Mouse (Mus musculus): ENCODE measurements at regions not wholly inside any gene's neighbourhood (a gene's known extent, or its start where the extent isn't known, plus 50 kb on each side); places are given as distances from the start of the nearest gene placed in this dataset.

DNA sequence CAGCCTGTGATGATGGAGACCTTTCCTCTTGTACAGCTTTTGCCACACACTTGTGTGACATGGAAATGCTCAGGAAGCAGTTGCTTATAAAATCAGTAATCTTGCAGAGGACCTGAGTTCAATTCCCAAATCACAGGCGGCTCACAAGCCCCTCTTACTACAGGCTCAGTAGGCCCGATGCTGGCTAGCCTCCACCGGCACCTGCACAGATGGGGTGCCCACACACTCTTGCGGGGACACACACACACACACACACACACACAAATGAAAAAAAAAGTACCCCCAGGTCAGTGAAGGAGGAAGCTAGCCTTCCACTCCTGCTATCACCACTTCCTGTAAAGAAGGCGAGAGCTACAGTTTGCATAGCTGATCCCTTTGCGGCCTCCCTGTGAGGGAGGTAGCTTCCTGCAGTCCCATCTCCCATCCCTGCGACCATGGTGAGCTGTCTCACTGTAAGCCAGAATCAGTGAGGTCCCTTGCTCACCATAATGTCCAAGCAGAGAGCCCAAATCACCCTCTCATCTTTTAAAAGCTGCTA lies 462.2 kb downstream of the Cd83 start:
- no peak for DNase-seq (ENCODE audit: low spot score)

DNA sequence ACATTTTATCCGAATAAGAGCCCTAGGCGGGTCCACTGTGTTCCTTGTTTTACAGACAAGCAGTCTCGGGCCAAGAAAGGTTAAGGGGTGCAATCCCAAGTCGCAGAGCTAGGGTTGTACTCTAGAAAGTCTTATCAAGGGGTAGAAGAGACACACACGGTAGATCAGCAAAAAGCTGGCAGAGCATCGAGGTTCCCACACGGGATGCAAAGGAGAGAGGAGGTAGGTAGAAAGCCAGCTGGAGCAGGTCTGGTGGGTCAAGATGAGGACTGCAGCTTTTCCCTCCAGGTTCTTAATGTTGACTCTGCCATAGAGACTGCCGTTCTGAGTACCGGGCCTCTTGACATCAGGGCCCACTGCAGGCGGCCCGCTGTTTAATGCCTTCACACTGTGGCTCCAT lies 463.3 kb downstream of the Cd83 start:
- no peak for DNase-seq (ENCODE audit: low spot score)

DNA sequence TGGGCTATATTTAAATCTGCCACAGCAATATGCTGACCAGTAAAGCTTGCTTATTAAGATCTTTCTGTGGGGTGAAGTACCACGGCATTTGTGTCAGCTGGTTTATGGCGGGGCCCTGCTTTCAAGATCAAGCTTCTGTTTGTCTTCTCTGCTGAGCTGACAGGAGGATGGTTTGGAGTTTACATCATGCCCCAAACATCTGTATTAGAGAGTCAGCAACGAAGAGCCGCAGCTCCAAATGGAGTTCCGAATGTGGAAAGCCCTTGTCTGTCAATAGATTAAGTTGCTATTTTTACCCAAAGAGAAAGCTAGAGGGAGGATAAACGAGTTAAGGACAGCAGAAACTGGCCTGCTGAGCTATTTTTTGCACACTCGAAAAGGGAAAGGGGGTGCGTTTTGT lies 463.8 kb downstream of the Cd83 start:
- DNase-seq (ENCODE audit: low spot score), result no peak

DNA sequence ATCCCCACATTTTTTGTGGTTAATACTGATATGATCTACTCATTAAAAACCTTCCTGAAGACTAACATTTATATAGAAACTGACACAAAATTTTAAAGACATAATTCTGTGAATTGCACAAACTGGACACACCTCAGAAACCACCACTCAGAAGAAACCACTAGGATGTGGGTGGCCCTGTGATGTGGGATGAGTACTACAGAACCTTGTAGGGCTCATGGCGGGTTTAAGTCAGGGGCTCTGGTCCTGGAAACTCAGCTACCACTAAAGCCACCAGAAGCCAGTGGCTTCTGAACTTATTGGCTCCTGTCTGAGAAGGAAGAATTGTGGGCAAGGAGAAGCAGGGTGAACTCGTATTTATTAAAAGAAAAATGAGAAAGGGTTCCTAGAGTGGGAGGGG lies 464.5 kb downstream of the Cd83 start:
- no peak for DNase-seq (ENCODE audit: low spot score)

DNA sequence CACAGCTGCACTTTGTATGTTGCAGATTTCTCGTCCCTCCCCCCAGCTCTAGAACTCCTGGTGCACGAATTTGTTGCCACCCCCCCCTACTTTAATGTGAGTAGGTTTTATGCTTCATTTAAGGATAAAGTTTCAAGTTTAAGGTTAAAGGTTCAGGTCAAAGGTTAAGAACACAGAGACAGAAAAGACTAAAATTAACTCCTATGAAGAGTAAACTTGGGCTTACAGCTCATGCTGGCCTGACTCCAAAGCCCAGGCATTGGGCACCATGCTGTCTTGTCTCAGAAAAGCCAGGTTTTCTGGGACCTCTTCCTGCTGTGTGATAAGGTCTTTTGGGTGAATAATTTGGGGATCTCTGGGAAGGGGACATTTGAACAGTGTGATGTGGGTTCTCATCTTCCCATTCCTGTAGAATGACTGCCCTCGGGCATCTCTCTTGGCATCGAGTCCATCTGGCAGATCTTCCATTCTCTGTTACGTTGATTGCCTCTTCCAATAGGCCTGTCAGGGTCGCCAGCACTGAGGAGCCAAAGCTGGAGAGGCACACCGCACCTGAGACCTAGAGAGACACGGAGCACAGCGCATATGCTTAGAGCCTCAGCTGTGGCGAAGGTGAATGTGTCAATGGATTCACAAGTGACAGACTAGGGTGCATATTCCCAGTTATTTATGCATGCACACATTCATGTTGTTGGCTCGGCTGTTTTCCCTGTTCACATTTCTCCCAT lies 466.1 kb downstream of the Cd83 start:
- DNase-seq (ENCODE audit: low spot score), result no peak

DNA sequence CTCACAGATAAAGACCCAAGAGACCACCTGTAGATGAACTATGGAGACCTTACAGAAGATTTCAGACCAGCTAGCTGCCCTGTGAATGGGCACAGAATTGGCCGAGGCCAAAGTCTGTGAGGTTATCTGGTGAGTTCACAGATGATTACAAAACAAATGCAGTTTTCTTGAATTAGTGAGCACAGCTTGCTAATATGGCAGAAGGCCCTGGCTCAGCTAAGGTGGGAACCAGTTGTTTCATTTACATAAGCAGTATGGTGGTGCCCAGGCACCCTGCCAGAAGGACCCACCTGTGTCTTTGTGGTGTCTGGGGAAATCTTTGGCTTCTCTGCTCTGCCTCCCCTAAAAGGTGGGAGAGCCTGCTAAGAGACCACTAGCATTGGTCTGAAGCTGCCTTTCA lies 466.9 kb downstream of the Cd83 start:
- no peak for DNase-seq (ENCODE audit: low spot score)

DNA sequence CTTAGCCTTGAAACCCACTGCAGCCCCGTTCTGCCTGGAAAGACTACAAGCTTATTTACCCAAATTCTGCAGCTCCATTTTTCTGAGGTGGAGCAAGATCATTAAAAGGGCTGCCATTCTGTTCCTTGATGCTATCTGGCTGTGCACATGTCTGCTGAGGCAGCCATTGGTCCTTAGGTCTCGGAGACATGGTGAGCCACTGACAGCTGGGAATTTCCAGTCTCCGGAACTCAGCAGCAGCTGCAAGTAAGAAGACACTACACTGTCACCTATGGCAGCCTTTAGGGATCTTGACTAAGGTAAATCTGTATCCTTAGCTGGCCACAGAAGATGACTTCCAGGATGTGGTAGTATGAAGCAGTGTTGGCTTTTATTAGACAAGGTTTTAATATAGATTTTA lies 467.9 kb downstream of the Cd83 start:
- DNase-seq (ENCODE audit: low spot score), result no peak

DNA sequence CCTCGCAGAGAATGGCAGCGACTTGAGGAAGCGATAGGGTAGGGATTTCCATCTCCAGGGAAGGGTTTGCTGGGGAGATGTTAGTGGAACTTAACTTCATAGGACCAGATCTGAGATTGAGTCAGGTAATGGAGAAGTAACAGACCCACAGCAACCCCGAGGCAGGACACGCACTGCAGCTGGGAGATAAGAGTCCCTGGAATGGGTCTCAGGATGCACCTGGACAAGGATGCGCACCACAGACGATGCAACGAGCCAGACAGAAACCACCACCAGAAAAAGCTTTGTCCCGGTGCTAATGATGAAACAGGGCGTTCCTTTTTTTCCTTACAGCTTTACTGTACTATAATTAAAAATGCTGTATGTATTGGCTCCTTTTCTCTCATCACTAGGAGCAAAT lies 470.9 kb upstream of the Jarid2 start:
- DNase-seq (ENCODE audit: low spot score), result no peak

DNA sequence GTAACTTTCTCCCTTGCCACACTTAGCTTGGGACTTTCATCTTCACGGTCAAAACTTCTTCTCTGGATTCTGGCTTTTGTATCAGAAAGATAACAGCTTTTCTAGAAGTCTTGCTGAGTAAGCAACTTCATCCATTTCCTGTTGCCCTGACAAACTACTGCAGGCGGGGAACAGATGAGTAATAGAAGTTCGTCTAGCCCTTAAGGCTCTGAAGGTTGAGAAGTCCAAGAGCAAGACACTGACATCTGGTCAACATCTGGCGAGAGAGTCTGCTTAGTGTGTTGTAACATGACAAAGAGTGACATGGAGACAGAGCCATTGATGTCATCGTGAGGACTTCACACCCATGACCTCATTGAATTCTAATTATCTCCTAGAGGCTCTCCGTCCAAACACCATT lies 469.2 kb upstream of the Jarid2 start:
- DNase-seq (ENCODE audit: low spot score), result no peak

DNA sequence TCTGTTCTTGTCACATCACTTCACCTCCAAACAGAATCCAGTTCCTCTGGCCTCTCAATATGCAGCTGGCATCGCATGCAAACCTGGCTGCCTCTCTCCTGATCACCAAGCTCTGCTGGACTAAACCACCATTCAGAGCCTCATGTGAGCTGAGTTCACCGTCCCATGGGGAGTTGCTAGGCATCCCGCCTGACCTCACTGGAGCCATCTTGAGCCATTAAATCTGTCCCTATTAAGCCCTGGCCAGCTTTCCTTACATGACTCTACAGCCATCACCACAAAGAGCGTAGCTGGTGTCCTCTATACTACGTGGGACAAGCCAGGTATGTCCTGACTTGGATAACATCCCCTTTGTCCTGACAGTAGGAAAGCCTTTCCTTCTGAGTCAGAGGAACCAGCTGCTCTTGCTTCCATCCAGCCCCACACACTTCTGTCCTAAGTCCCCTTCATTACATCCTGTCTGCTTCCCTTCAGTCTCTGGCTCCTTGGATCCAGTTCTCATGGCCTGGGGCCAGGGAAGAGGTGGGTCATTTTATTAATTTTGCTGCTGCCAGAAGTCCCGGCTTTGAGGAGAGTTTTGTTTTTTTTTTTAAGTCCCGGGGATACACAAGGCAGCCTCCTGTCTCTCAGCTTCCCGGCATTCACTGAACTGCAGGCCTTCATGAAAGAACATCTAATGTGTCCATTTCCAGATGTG lies 468.5 kb upstream of the Jarid2 start:
- DNase-seq (ENCODE audit: low spot score), result peak; percentile 7

DNA sequence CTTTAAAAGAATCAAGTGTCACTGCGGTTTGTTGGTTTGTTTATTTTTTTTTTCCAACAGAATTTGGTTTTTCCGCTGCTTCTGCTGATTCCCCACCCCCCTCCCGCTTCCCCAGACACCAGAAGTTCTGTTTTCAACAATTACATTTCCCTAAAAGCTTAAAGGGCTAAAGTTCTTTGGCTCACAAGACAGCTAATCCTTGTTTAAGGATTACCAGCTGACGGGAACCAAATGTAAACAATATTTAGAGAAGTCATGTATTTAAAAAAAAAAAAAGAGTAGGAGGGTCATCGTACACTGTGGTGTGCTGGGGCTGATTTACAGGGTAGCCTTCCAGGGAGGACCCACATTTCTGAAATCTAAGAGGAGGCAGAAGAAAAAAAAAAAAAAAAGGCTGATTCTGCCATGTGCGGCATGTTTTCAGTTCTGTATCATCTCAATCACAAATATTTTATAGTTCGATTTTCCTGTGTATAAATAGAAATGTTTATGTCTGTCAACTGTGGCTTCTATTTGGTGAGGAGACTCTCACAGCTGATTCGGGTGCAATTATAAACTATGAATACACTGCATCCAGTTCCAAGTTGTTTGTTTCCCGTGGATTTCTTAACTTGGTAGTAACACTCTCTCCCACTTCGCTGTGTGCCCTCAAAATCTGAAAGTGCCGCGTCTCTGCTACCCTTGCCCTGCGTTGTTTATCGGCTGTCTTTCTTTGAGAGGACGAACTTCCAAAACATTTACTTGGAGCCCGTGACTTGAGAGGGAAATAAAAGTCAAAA lies 456.3 kb upstream of the Jarid2 start:
- no peak for DNase-seq (ENCODE audit: low spot score)

DNA sequence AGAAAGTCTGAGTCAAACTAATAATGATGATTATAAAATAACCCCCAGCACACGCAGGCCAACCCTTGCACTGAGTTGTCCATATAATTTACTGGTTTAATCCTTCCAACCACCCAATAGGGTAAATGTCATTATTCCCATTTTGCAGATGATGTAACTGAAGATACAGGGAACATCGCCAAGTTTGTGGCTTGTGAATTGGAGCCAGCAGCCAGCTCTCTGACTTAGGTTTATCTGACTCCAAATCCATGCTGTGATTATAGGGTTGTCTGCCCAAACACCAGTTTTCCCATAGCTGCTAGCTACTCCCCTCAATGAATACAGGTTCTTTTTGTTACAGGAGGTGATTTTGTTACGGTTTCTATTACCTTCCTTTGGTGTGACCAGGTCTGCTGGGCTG lies 451.3 kb upstream of the Jarid2 start:
- DNase-seq (ENCODE audit: low spot score), result no peak

DNA sequence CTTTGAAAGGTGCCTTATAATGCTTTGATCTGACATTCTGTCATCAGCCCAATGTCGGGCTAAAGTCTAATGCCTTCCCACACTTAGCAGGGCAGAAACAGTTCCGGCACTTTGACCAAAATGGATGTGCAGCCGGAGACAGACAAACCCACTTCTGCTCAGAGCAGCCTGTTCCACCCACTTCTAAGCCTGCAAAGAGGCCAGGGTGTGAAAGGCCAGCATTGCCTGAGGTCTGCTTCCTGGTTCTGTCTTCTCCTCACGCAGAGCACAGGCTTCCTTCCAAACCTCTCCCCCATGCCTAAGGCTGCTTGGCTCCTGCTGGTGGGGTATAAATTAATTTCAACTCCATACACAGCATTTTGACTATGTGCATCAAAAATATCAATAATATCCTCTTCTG lies 450.2 kb upstream of the Jarid2 start:
- no peak for DNase-seq (ENCODE audit: low spot score)

DNA sequence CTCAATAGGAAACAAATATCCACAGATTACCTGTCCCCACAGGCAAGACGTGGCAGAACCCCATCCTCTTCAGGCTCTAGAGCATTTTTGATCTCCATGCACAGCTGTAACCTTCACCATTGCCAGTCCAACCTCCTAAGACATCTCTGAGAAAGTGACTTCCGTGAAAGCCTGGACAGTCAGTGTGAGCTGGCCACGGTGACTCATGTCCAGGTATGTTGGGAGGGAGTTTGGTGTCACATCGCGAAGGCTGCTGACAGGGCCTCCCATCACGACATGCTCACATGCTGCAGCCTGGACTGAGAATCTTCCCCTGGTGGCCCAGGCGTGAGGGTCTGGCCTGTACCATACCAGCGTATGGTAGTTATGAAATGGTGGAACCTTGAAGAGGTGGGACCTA lies 449.0 kb upstream of the Jarid2 start:
- DNase-seq (ENCODE audit: low spot score), result no peak

DNA sequence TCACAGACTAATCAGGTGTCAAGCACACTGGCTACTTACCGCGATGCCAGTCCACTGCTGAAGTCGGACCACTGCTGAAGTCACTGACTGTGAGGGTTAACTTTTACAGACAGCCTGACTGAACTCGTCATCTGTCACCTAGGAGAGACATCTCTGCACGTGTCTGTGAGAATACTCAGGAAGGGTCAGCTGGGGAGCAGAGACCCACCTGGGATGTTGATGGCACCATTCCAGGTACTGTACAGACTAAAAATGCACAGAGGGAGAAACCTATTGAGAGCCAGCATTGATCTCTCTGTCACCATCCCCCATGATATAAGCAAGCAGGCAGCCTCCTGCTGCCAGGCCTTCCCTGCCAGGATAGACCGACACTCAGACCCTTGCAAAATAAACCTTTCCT lies 447.5 kb upstream of the Jarid2 start:
- no peak for DNase-seq (ENCODE audit: low spot score)

DNA sequence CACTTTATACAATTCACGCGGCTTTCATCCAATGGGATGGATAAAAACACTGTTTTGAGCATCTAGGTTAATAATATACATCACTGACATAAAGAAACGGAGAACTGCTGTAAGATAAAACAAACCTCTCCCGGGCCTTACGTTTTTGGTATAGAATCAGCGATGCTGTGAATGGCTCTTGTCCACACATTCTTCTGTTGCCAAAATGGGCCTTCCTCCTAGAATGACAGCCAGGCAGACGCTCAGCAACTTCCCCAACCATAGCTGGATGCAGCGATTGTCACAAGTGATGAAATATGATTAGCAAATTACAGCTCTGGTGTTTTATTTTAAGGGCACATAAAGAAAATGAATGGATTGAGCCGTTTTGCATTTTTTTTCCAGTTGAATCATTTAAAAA lies 447.0 kb upstream of the Jarid2 start:
- no peak for DNase-seq (ENCODE audit: low spot score)

DNA sequence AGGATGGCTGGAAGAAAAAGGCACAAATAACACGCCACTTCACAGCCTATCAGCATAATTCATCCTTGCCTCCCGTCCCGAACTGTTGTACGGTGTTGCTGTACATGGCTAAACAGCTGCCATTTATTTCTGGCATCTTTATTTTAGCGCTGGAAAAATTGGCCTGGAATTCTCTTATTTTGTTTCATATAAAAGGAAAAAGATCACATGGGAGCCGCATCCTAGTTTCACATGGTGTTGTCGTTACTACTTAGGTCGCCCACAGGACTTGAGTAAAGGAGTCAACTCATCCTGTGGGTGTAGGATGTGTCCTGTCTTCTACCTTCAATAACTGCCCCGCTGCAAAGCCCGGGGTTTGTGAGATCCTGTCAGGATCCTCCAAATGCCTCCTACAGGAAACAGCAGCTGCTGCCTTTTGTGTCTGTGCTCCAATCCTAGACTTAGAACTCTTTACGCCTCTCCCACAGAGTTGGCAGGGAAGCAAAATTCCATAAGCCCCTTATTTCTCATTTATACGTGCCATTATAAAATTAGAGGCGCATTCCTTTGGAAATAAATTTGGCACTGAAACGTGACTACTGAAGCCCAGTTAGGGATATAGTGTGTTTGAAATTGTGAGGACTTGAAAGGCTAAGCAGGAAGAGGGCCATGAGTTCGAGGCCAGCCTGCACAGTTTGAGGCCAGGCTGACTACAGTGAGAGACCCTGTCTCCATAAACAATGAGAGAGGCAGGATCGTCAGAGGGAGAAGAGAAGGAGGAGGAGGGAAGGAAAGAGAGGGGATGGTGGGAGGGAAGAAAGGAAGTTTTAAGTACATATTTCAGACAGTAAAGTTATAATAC lies 446.3 kb upstream of the Jarid2 start:
- DNase-seq (ENCODE audit: low spot score), result no peak

DNA sequence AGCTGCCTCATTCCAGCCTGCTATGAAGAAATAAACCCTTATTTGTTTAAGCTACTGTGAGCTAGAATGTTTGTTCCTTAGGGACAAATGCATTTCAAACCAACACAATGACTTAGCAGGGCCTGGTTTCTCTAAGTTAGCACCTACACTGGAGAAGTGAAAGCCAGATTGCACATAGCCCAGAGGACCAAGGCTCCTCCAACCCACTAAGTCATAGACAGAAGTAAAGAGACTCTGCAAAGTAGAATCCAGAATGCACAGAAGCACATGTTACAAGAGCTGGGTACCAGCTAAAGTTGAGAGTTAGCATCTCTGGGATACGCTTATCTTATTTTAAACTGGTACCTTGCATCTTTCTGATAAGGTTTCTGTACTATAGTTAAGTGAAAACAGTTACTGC lies 443.4 kb upstream of the Jarid2 start:
- no peak for DNase-seq (ENCODE audit: low spot score)

DNA sequence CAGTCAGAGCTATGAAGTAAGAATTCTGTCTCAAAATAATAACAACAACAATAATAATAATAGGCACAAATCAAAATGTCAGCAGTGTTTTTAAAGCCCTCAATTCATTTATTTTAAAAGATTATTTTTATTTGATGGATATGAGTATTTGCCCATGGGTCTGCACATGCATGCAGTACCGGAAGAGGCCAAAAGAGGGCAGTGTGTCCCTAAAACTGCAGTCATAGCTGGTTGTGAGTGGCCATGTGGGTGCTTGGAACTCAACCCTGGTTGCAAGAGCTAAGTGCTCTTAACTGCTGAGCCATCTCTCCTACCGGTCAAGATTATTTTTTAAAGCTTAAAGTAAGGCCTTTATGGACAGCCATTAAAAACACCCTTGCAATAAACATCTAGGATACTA lies 439.1 kb upstream of the Jarid2 start:
- DNase-seq (ENCODE audit: low spot score), result no peak

DNA sequence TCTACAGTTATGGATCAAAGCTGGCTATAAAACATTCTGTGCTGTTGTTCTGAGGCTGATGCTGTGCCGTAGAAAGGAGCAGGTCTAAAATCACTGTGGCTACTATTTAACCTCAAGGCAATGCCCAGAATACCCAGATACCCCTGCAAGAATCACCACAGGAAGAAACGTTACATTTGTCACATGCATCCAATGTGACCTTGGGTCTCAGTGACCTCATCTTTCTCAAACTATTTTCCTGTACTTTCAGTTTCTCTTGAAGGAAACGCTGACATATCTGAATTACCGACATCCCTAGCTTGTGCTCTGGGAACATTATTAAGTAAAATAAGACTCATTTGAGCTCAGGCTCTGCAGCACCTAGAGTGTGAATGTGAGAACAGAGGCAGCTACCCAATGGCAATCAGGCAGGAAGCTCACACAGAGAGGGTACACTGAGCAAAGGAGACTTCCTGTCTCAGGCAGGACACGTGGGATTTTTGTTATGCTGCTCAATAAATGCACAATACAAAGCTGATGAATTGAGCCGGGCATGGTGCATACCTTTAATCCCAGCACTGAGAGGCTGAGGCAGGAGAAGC lies 436.7 kb upstream of the Jarid2 start:
- no peak for DNase-seq (ENCODE audit: low spot score)

DNA sequence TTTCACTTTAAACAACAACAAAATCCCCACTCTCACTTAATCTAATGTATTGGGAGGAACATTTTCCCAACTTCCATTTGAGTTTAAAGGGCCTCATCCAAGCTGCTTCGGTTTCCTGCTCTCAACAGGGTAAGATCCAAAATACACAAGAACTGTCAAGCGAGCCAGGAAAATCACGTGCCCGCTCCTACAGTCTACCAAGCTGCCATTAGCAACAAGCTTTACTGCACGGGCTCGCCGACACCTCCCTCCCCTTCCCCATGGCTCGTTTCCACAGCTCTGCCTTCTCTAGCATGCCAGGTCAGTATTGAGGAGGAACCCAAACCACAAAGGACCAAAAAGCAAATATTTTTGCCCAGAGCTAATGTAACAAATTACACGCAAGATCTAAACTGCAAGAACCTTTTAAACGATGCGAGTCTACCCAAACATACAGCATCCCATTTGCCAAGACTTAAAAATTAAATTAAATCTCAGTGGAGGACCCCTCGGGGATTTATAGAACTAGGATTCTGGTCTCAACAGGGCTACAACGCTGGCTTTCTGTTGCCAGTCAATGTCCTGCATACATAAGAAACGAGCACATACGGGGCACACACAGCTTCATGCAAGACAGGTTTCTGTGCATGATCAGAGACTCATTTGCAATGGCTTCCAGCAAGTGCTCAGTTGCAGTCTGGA lies 435.4 kb upstream of the Jarid2 start:
- DNase-seq (ENCODE audit: low spot score), result no peak

All from urinary bladder, postnatal 25 days (tissue).